Mouse (Mus musculus): ENCODE measurements at regions not wholly inside any gene's neighbourhood (a gene's known extent, or its start where the extent isn't known, plus 50 kb on each side); places are given as distances from the start of the nearest gene placed in this dataset.

DNA sequence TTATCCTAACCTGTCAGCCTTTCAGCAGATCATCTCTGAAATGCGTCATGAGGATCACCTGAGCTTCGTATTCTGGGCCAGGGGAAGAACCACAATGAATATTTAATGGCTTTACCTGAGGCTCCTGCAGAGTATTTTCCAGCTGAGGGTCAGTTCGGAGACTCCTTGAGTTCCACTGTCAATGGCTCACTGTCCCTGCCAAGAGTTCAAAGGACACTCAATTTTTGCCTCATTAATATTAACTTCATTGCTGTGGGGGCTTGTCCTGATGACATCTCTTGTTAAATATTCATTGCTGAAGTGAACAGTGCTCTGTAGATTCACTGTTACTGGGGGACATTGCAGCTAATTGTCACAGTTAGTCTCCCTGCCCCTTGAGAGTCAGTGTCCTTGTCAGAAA, 316.2 kb upstream of the Myt1l start:
- no peak for DNase-seq (ENCODE audit: low read depth, low spot score)

DNA sequence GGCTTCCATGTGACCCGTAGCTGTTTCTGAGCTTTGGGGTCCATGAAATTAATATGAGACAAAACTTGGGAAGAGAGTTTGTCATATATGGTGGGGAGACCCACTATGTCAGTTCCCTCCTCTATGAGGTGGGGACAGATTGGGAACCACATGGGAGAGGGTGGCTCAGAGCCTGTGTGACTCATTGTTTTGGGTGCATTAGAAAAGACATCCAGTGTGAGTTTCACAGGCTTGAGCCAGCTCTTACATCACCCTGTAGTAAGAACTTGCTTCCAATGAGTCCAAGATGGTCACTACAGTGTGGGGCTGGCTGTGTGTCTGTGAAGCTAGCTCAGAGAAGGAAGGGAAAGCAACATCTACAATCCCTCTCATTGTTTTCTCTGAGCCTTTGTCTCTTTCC, 314.6 kb upstream of the Myt1l start:
- DNase-seq (ENCODE audit: low read depth, low spot score) = no peak

DNA sequence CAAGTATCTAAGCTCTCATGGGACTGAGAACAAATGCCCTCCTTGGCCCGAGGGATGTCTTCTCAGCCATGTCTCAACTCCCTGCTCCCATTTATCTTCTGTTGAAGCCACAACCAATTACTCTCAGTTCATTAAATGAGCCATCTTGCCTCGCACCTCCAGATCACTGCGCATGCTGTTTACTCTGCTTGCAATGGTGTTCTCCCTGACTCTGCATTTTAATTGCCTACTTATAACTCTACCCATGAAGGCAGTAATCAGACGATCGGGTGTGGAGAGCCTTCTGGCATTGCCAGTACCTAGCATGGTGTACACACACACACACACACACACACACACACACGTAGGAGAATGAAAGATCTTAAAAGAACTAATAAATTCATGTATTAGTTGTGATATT, 306.1 kb upstream of the Myt1l start:
- no peak for DNase-seq (ENCODE audit: low read depth, low spot score)

DNA sequence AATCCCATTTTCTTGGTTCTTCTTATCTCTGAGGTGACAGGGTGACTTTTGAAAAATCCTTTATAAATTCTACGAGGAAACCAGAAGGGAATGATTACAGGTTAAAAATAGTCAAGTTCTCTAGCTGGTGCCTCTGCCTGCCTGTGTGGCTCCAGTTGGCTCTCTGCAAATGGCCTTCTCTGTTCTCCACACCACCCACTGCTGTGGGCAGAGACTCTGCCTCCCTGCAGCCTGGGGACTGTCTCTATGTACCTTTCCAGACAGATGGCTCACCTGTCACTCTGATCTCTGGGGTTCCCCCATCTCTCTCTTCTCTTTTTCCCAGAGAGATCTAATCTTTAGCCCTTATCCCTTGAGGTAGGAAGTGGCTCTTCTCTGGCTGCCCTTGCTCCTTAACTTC, 302.2 kb upstream of the Myt1l start:
- DNase-seq (ENCODE audit: low read depth, low spot score) = no peak

DNA sequence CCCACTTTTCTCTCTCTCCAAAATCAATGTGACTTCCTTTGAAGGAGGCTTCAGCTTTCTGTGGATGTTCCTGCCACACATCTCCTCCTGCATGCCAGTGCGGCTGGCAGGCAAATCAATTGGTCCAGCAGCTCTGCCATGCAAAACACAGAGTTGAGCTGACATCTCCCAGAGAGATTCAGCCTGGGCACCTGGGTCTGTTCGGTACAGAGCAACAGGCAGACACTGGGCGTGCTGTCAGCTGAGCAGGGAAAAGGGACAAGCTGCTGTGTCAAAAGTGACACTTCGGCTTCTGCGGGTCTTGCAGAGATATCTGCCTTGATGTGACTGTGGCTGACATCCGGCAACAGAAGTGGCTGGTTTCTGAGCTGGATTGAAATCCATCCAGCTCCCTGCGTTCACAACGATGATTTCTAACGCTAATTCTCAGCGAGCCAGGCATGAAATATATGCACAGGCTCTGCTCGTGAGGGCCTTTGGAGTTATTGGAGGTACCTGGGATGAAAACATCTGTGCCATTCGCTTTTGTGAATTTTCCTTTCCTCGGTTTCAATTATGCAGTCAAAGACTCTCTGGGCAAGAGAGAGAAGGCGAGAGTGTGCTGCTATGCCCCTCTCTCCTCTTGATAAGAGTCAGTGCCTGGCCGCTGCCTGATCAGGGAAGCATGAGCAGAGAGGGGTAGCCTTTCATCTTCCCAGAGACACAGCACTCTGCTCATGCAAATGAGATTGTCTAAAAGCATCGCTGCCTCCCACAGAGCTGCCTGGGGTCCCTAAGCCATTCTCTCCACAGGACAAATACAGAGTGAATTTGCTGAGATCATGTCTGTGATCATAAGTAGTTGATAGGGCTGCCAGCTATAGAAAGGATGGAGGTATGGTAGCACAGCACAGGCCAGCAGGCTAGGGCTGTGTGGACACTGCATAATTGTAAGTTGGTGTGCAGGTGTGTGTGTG, 295.4 kb upstream of the Myt1l start:
- no peak for DNase-seq (ENCODE audit: low read depth, low spot score)

DNA sequence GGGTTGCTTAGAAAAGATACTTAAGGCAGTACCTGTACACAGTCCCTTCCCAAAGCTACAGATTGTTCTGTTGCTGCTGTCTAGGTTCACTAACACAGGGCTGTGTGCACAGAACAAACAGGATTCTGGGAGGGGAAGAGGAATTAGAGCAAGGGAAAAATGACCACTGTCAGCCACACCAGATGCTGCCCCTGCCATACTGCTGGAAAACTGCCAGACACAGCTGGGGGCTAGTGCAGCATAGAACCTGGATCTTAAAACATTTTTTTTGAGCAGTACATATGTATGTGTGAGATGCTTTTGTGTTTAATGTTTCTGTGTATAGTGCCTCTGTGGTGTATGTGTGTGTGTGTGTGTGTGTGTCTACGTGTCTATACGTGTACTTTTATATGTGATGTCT, 291.7 kb upstream of the Myt1l start:
- no peak for DNase-seq (ENCODE audit: low read depth, low spot score)

DNA sequence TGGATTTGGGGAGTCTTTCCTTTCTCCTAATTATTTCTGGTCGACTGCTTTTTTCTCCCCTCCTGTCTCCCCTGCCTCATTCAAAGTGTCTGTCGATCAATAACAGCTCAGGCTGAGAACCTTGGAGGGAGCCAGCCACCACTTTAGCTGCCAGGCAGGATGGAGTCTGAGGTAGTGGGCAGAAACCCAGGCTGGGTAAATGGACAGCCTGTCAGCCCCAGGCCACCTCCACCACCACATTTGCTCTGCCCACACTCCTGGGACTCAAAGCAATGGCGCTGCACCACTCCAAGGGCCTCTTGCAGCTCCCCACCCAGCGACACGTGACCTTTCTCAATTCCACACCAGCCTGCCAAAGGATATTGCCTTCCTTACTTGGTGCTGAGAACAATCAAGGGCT, 290.7 kb upstream of the Myt1l start:
- no peak for DNase-seq (ENCODE audit: low read depth, low spot score)

DNA sequence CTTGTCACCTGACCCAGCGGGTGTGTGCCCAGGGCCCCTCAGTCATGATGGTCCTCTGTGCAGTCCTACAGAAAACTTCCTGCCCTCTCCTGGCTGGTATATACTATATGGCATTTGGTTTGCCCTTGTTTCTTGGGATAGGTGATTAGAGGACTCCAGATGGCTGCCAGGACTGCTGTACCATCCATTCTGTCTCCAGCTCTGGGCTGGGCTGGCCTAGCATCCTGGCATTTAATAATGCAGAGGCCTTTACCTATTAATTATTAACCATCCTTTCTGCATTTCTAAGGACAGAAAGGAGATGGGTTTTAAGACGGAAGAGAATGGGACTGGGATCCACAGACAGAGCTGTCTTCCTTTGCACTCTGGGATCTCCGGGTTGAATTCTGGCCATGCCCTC, 288.7 kb upstream of the Myt1l start:
- no peak for DNase-seq (ENCODE audit: low read depth, low spot score)

DNA sequence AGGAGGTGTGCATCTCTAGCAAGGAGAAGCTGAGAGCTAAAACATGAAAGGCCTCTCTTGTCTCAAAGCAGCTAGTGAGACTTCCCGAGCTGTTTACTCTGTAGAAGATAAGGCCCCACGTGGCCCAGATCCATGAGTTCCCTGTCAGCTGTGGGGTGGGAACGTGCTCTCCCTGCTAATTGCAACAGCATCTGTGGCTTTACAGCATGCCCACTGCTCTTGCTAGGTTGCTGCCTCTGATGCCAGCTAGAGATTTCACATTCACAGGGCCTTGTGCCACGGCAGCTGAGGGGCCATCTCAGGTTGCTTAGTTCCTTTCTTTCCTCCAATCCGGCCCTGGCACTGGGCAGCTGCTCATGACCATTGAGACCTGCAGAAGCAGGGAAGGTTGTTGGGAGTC, 288.2 kb upstream of the Myt1l start:
- no peak for DNase-seq (ENCODE audit: low read depth, low spot score)

DNA sequence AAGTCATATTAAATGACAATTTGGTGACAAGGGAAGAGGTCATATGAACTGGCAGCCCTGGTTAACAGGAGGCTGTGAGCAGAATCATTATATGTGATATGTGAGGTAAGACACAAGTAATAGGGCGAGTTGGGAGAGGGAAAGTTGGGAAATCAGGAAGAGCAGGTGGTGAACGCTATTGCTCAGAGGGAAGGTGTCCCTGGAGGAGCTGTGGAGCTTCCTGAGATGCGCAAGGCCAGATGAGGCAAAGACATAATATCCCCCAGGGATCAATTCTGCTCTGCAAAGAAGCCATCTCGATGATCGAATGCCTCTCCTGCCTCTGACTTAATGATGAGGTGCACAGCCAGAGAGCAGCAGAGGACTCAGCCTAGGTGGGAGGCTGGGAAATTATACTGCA, 285.1 kb upstream of the Myt1l start:
- DNase-seq (ENCODE audit: low read depth, low spot score) = no peak

DNA sequence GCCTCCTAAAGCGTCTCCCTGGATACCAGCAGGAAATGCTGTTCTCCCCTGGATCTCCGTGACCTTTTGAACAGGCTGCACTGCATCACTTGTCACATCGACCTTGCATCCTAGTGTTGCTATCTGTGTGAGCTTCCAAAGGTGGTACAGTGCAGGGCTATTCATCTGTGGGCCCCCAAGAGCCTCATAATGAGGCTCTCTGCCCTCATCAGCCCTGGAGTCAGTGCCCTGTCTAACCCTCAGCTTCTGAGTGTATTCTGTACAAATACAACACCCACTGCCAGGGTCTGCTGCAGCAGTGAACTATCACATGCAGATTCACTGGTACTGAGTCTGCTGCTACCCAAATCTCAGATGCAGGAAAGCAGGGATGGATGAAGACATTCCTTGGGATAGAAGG, 282.1 kb upstream of the Myt1l start:
- no peak for DNase-seq (ENCODE audit: low read depth, low spot score)

DNA sequence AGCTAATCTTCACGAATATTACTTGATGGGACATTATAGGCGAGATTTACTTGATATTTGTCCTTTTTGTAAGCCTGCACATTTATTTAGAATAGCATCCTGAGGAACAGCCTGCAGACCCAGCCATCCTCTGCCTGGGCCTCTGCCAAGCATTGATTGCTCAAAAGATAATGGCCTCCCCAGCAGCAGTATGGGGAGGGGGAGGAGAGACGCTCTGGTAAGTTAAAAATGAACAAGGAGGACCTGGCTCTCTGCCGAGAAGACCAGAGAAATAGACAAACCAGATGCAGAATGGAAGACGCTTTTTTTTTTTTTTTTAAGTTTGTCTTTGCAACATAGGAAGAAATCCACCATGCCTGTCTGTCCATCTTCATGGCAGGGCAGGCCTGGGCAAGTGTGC, 280.8 kb upstream of the Myt1l start:
- no peak for DNase-seq (ENCODE audit: low read depth, low spot score)

DNA sequence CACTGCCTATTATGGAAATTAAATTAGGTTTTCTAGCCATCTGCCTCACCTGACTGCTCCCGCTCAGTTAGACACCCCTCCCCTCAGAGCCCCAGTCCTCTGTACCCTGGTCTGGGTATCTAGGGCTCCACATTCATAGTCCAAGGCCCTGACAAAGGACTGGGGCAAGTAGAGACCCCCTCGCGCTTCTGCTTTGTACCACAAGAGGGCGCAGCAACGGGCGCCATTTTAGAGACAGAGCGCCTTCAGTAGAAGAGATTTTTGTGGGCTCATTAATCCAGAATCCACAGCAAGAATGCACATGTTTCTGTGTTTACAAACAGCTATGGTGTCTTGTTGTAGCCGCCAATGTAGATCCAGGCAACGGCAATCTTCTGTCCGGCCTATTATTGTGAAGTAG, 279.7 kb upstream of the Myt1l start:
- no peak for DNase-seq (ENCODE audit: low read depth, low spot score)

DNA sequence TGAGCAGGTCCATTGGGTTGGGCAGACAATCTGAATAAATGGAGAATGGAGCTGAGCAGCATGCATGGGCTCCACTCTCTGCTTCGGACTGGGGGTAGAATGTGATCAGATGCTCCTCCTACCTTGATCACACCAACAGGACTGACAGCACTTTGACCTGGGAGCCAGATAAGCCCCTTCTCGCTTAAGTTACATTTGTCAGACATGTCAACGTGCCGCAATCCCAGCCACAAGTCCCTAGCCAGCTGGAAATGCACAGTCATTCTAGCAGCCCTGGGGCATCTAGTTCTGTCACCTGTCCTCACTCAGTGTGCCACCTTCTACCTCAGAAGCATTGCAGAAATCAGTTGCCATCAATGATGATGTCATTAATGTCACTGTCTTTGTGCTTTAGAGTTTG, 272.1 kb upstream of the Myt1l start:
- no peak for DNase-seq (ENCODE audit: low read depth, low spot score)

DNA sequence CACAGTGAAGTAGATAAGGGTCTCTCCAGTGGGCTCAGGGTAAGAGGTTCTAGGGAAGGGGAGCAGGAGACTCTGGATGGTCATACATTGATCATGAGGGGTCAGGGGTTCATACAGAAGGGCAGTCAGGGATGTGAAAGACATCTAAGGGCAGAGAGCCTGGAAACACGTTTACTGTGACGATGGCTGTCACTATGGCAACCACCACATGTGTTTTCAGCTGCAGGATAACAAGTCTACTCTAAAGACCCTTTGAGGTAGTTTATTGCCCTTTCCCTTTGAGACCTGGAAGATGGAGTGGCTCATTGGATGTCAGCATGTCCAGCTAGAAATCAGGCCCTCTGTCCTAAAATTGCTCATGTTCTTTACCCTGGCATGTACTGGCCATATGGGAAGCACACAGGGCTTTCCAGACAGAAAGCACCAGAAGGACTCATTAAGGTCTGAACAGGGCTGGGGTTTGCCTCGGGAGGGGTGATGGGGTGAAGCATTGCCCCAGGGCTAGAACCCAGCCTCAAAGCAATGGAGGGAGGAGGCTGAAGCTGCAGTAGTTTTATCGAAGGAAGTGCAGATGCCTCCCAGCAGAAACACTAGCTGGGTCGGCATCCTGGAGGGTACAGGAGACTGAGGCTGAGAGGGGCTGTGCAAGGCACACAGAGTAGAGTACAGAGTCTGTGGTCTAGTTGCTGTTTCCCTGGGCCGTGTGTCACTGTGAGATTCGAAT, 271.0 kb upstream of the Myt1l start:
- peak; percentile 39 for DNase-seq (ENCODE audit: low read depth, low spot score)

DNA sequence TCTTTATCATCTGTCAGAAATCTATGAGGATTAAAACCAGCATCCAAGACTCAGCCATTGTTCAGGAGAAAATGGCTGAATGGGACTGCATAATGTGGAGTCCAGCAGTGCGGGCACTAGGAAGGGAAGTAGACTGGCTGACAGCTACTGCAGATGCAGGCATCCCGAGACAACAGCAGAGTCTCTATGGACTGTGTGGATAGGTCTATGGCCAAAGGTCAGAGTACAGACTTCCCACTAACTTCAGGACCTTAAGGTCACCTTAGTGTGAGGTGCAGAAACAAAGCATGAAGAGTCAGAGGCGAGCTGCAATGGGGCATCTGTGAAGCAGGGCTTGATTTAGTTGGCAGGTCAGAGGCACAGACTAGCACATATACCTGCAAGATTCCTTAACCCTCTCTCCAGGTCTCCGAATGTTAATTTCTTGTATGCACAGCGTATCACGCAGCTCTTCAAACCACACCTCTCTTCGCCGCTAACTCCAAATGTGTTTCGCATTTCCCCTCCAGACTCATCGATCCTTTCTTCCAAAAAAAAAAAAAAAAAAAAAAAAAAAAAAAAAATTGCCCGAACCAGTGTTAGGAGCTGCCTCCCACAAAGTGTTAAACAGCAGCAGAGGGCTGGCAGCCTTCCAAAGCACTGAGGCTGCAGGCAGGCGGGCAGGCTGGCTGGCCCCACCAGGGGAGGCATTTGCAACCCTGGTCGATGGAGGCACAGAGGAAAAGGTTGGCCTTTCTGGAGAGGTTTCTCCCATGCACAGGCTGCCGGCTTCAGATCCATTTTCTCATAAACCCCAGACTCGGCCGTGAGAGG, 270.2 kb upstream of the Myt1l start:
- peak; percentile 51 for DNase-seq (ENCODE audit: low read depth, low spot score)

DNA sequence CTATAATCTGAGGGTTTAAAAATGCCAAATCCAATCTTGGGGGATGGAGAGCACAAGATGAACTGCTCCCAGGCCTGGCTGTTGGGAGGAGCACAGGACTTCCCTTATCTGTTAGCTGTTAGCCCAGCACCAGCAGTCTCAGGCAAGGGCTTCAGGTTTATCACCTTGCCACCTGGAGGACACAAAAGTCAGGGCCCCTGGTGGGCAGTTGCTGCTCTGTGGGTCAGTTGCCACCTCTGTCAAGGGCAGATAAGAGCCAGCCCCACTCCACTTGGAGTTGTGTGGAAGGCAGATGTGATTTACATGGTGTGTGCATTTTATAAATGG, 269.7 kb upstream of the Myt1l start:
- DNase-seq (ENCODE audit: low read depth, low spot score) = no peak

DNA sequence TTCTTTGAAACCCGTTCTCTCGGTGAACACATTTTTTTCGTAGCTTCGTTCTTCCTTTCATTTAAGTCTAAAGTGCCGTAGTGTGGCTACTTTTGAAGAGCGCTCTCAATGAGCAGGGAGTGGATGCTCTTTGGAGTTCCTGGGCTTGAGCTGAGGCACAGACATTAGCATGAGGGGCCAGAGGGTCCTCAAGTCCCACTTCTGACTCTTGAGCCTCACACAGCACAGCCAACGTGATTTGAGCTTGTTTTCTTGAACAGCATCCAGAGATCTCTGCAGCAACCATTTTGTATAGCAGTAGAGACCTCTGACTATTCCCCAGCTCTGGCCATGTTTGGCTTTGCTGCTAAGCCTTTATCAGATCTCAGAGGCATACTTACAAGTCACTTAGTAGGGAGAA, 269.2 kb upstream of the Myt1l start:
- no peak for DNase-seq (ENCODE audit: low read depth, low spot score)

DNA sequence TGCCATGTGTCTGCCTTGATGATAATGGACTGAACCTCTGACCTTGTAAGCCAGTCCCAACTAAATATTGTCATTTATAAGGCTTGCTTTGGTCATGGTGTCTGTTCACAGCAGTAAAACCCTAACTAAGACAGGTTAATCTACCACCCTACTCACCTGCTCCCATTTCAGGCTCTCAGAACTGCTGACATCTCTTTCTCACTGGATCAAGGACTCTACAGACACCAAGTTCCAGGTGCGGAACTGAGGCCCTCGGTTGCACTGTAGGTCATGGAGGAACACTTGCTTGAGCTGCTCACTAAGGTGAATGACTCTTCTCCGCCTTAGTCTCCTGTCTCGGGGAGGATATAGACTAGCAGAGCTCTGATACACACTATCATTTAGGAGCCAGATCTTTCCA, 254.0 kb upstream of the Myt1l start:
- DNase-seq (ENCODE audit: low read depth, low spot score) = no peak

DNA sequence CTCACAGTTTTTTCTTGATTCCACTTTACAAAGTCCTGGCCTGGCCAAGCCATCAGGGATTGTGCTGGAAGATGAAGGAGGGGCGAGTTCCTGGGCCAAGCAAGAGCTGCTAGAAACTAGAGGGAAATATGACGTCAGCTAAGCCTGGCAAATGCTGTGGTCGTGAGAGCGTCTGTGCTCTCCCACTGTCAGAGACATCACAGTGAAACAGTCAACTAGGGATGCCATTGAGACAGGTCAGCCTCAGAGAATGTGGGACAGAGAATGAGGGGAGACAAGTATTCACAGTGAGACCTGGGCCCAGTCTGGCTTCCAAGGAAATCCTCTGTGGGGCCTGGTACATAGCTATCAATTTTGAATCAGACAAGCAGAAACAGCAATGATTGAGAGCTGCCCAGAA, 252.5 kb upstream of the Myt1l start:
- no peak for DNase-seq (ENCODE audit: low read depth, low spot score)

DNA sequence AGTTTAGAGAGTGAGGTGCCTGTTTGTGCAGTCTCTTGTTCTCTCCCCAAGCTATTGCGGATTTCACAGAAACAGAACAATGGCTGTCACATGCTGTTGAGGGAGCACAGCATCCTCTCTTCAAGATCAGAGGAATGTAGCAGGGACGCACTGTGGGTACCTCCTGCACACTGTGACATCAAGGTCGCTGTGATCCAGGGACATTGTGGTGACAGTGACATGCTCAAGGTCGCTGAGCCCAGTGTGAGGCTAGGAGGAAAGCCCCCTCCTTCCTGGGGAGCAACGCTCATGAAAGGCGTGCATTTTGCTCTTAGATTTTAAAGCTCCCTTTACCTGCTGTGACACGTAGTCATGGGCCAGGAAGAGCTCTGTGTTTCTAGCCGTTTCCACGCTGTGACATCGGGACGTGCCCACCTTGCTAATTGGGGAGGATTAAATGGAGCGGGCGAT, 248.5 kb upstream of the Myt1l start:
- DNase-seq (ENCODE audit: low read depth, low spot score) = peak; percentile 4

DNA sequence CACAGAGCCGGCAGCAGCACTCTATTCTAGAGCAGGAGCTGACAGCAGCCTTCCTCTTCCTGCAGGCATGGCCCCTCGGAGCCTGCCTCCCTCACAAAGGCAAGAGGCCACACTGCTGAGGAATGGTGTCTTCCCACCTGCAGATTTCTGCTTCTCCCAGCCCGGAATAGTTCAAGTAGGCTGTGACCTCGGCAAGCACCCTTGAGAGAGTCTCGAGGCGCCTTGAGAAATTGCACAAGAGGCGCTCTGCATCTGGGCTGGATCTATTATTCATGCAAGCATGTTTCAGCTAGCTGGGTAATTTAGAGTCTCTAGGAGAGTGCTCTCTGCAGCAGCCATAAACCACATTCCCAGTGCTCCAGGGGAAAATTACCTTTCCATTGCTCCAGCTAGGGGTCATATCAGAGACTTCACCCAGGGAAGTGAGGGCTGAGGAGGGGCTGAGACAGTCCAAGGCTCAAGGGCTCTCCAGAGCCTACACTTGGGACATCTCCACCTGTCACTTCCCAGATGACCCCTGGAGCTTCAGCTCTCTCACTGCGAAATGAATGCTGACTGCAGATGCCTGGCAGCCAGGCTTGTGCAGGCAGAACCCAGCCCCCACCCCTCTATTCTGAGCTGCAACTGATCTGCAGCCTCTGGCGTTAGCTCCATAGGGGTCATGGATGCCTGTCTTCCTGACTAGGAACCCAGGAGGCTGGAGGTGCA, 247.9 kb upstream of the Myt1l start:
- no peak for DNase-seq (ENCODE audit: low read depth, low spot score)
